Mouse (Mus musculus) WW6 (cell line): Measurements from ENCODE around the gene Parp16.
"Not testable (repeated sequence)": the region's sequence is repeated elsewhere in the genome, so short reads cannot be mapped to it uniquely, and the experiment has no call there.

ENCODE experiments used
- DNase-seq: peaks from one replicate; pipeline ENCODE4 v3.0.0-alpha.2; 2013; ENCODE audit warnings: low read depth, low spot score

Parp16 gene

DNA sequence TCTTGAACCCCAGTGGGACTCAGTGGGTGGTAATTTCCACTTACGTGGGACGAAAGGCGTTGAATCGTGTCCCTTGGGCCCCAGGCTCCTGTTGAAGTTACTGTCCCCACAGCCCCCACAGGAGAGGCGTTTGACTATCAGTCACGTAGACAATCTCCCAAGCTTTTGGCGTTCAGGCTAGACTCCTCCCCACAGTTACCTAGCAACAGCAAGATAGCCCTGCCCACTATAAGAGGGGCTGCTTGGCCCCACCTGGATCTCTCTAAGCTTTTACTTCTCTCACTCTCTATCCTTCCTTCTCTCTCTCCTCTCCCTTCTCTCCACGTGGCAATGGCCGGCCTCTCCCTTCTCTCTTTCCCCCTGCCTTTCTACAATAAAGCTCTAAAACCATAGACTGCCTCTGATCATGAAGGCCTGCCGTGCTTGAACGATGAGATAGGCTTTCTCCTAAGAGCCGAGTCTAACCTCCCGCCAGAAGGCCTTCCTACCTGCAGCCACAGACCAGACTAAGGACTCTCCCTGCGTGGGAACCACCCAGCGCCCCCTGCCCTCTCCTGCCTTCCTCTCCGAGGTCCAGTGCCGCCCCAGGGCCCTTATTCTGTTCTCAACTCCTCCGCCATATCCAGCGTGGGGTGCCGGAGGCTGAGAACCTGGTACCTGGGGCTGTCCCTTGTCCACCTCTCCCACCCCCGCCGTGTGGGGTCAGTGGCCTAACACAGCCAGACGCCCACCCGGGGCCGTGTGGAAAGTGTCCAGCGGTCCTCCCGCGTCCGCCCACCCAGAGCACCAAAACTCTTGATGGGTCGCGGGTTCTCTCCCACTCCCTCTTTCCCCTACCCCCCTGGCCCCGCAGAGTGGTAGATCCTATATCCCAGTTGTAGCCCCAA, 13.4 kb downstream of the Parp16 start:
- DNase-seq: no peak

- no peak for DNase-seq
Measured at GRCm38 (mm10) chr9:65211598-65211997, 16.4 kb downstream of the Parp16 start.

DNA sequence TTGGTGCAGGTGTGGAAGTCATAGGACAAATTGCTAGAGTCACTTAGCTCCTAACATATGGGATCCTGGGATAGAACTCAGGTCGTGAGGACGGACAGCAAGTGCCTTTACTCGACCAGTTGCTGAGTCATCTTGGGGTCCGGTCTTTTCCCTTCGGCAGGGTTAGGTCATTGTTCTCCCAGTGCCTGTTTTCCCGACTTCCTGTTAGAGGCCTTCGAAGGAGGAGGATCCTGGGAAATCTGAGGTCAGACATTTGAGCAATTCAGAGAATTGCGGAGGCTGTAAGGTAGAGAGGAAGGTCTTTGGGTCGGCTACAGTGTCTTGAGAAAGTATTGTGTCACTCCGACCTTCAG, 19.2 kb downstream of the Parp16 start:
- DNase-seq: no peak

DNA sequence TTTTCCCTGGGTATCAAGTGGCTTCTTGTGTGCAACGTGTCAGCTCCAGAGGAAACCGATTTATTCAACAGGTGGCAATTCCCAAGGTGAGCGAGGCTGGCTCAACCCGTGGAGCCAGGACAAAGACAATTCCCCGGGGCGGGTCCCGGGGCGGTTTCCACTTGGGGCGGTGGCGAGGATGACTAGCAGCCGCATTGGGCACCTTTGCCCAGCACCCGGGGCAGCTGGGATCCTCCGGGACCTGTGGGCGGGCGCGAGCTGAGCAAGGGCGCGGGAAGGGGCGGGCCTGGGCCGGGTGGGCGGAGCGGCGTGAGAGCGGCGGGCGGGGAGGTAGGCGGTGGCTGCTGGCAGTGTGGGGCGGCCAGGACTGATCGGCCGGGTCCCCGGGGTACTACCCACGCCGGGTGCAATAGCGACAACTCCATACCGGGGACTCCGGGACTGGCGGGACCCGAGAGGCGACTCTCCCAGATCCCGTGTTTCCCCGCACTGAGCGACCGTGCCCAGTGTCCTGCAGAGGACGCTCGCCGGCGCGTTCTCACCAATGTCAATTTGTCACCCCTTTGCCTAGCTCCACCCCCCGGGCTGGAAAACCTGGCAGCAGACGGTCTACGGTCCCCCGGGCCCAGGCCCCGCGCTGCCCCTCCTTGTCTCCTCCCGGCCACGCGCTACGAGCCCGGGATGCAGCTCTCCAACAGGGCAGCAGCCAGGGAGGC, 19.8 kb downstream of the Parp16 start:
- DNase-seq: no peak

DNA sequence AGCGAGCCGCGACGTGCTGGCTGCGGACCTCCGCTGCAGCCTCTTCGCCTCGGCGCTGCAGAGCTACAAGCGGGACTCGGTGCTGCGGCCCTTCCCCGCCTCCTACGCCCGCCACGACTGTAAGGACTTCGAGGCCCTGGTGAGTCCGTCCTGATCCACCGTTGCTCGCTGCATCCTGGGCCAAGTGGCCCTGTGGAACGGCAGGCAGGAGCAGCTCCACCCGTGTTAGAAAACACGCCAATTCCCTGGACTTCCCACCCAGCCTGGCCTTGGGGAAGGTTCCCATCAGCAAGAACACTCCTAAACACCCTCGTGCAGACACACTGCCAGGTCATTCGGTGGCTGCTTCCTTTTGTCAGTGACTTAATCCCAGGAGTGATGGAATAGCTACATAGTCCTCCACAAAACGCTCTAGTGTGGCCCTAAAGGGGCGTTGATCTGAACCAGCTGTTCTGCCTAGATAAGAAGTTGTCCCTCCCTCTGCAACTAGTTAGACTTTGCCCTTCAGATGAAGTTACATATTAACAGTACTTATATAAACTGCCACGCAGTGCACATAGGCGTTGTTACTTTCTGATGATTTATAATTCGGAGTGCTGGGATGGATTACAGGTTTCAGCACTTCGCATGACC, 20.5 kb downstream of the Parp16 start:
- no peak for DNase-seq

- DNase-seq: no peak
Measured at GRCm38 (mm10) chr9:65216972-65217371, 21.8 kb downstream of the Parp16 start.

DNA sequence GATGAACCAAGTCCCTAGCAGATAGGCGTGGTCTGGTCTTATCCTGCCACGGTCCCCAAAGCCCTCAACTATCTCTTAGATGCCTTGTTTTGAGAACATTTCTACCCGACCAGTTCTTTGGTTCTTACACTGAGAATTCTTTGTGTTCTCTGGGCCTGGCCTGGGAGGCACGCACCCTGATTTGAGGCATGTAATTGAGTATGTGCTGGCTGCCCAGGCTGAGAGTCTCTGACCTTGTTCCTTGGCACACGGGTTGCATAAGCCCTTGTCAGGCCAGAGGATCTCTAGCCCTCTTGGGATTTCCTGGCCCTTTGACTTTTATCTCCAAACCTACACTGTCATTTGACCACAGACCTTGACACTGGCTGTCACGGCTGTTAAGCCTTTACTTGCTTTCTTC, 22.5 kb downstream of the Parp16 start:
- DNase-seq: no peak

- no peak for DNase-seq
Measured at GRCm38 (mm10) chr9:65218916-65219315, 23.8 kb downstream of the Parp16 start.

DNA sequence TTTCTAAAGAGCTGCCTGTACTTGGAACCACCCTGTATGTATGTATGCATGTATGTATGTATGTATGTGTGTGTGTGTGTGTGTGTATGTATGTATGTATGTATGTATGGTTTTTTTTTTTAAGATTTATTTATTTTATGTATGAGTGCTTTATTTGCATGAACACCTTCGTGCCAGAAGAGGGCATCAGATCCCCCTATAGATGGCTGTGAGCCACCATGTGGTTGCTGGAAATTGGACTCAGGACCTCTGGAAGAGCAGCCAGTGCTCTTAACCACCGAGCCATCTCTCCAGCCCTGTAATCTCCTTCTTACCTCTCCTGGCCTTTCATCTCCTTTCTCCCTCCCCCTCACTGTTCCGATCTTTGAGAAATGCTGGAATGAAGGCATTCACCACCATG, 25.2 kb downstream of the Parp16 start:
- not testable (repeated sequence) for DNase-seq

DNA sequence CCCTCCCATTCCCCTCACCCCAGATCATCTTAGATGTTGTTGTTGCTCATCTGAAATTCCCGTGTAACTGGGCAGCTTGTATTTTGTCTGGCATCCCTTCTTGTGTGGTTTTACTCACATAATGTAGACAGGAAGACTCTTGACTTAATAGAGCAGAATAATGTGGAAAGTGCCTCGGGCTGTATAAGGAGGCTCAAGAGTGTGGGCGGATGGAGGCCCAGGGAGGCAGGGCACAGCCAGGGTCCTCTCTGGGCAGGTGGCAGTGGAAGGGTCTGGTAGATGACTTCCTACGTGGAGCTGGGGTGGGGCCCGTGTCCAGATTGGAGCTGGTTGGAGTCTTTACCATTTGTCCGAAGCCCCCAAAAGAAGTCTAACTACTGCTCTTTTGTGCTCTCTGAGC, 28.8 kb downstream of the Parp16 start:
- DNase-seq: no peak

GRCm38 (mm10) chr9:65225795-65226194, 30.6 kb downstream of the Parp16 start:
- DNase-seq: no peak

- DNase-seq: no peak
Measured at GRCm38 (mm10) chr9:65230250-65230649, 35.1 kb downstream of the Parp16 start.

DNA sequence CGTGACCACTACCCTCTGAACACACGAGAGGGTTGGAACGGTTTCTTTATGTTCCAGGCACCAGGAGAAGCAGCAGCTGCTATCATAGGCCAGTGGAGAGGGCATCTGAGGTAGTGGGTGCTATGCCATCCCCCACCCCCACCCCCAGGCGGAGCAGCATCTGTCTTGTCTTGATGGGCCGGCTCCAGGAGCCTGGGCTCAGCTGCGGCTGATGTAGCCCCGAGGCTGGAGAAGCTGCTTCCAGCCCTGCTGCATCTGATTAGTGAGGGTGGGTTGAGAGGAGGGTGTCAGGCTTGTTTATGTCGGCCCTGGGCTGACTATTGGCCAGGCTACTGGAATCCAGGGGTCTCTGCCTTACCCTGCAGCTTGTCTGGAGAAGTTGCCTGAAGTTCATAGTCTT, 36.1 kb downstream of the Parp16 start:
- no peak for DNase-seq

DNA sequence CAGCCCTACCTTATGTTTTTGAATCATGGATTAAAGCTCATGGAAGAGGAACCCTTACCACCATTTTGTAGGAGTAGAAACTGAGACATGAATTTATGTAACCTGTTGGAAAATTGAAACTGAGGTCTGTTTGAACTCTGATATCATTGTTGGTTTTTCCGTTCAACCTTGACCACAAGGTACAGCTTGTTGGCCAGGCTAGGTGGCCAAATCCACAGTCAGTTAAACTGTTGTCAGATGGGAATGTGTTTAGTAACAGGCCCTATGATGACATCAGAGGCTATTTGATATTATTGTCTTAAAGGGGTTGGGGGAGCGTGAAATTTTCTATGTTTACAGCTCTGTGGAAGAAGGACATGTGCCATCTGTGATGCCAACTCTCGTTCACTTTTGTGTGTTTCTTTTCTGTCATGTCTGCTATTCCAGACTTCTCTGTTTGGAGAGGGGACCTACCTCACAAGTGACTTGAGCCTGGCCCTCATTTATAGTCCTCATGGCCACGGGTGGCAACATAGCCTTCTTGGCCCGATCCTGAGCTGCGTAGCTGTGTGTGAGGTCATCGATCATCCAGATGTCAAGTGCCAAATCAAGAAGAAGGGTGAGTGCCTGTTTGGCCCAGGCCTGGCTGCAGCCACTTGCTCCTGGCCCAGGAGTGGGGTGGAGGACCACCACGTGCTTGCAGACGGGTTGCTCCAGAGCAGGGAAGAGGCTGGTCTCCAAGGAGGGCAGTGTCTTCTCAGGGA, 38.3 kb downstream of the Parp16 start:
- DNase-seq: no peak

DNA sequence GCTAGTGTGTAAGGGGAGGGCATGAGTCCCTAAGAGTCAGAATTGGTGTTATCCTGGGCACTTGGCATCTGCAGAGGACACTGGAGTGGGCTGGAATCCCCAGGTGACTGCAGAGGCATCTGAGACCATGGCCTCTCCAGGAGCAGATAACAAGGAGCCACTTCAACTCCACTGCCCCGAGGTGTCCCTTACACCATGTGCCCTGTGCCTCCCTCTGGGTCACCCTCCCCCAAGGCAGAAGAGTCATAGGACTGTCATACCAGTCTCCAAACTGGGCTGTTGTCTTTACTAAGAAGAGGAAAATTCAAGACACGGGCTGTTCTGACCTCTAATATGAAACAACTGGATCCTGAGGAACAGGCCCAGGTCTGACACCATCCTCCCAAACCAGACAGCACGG, 39.6 kb downstream of the Parp16 start:
- DNase-seq: no peak

GRCm38 (mm10) chr9:65235601-65236000, 40.4 kb downstream of the Parp16 start:
- no peak for DNase-seq

GRCm38 (mm10) chr9:65237616-65238015, 42.5 kb downstream of the Parp16 start:
- DNase-seq: no peak

GRCm38 (mm10) chr9:65238191-65238760, 43.1 kb downstream of the Parp16 start:
- no peak for DNase-seq

- no peak for DNase-seq
Measured at GRCm38 (mm10) chr9:65239176-65239575, 44.0 kb downstream of the Parp16 start.

DNA sequence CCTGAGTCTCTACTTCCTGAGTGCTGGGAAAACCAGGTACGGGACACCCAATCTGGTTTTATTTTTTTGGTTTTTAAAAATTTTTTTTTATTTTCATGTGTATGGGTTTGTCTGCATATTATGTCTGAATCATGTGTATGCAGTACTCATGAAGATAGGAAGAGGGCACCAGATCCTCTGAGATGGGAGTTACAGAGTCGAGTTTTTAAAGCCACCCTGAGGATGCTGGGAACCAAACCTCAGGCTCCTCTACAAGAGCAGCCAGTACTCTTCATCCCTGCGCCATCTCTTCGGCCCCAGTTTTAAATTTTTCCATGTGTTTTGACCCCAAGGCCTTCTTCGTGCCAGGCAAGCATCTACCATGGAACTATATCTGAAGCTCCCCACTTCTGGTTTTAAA, 44.6 kb downstream of the Parp16 start:
- DNase-seq: no peak

- DNase-seq: no peak
Measured at GRCm38 (mm10) chr9:65240587-65240986, 45.4 kb downstream of the Parp16 start.

DNA sequence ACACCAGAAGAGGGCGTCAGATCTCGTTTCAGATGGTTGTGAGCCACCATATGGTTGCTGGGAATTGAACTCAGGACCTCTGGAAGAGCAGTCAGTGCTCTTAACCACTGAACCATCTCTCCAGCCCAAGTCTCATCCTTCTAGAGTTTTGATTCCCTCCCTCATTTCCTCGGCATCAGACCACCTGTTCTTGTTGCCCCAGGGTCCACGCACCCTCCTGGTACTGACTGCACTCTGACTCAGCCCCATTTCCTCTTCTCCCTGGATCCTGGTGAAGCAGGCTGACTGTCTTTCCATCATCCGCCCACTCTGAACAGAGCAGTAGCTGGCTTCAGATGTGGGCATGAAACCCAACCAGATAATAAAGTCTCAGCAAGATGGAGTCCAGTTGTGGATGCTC, 46.8 kb downstream of the Parp16 start:
- no peak for DNase-seq
